Mouse (Mus musculus): Measurements from ENCODE around the gene Gm9964. TPM values are rescaled to one million over a fixed set of nuclear protein-coding genes. Genes with fewer than 3 reads are reported as not detected.
"Not testable (repeated sequence)": the region's sequence is repeated elsewhere in the genome, so short reads cannot be mapped to it uniquely, and the experiment has no call there.

The Gm9964 gene
- polyA plus RNA-seq, 1 experiment from 2014 or later: not detected

DNA sequence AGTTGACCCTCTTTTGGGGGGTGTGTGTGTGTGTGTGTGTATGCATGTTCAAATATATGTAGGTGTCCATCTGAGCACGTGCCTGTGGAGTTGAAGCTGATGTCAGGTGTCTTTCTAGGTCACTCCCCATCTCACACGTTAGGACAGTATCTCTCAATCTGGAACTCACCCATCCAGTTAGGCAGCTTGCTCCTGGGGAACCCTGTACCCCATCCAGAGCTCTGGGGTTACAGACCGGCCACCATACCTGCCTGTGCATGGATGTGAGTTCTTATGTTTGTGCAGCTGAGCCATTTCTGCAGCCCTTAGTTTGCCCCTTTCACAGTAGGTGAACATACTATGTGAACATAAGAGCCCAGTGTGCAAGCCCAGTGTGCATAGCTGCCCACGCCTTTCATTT, 23.7 kb downstream of the Gm9964 start:
- Histone ChIP-seq H3K4me3 (no peak overlapping the region), H3K27ac (no peak overlapping the region), H3K36me3 (replicated peaks) (no peaks in the 10 kb centered on the region), H3K27me3 (replicated peaks) (no peaks in the 10 kb centered on the region), H3K4me2 (no peak overlapping the region), H3K4me1 (no peaks in the 10 kb centered on the region), H3K9ac (no peak overlapping the region), H3K9me3 (no peaks in the 10 kb centered on the region)
- 80% methylated on average over 4 of the region's 4 CpGs for WGBS
- ATAC-seq (replicated peaks): no peak

DNA sequence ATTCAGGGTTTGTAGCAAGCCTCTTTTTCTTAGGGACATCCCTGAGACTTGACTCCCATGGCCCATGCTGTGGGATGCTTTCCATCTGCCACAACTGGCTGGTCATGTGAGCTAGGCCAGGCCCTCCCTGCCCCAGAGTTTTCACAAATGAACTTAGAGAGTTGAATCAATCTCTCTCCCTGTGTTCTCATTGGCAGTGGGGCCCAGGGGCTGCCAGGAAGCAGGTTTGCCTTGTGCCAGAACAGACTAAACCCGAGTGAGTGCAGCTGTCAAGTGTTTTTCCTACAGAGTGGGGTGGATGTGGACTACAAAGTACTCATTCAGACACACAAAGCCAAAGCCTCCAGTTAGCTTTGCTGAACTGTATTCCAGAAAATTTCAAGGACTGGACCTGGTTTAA, 29.5 kb downstream of the Gm9964 start:
- Histone ChIP-seq H3K27me3 (replicated peaks) (no peaks in the 10 kb centered on the region), H3K27ac (no peak overlapping the region), H3K4me2 (no peak overlapping the region), H3K9ac (no peak overlapping the region), H3K9me3 (no peaks in the 10 kb centered on the region), H3K4me1 (no peaks in the 10 kb centered on the region), H3K36me3 (replicated peaks) (no peaks in the 10 kb centered on the region), H3K4me3 (no peak overlapping the region)
- 26% methylated on average over 1 of the region's 1 CpGs for WGBS
- no peak for ATAC-seq (replicated peaks)

DNA sequence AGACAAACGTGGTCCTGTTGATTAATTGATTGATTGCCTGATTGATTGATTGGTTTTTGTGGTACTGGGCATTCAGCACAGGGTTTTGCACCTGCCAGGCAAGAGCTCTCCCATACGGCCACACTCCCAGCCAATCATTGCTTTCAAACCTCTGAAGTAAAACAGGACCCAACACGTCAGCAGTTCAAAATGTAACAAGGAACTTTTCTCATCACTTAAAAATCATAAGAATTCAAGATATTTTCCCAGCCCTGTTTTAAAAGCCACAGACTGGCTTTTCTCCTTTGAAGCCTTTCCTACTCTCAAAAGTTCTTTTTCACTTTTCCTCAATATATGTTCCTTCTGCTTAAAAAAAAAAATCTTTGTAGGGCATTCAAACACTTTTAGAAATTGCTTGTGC, 32.3 kb downstream of the Gm9964 start:
- Histone ChIP-seq H3K4me2 (no peak overlapping the region), H3K36me3 (replicated peaks) (no peaks in the 10 kb centered on the region), H3K27ac (no peak overlapping the region), H3K9me3 (no peaks in the 10 kb centered on the region), H3K27me3 (replicated peaks) (no peaks in the 10 kb centered on the region), H3K4me1 (no peaks in the 10 kb centered on the region), H3K9ac (no peak overlapping the region), H3K4me3 (no peak overlapping the region)
- ATAC-seq (replicated peaks): no peak
- WGBS: 71% methylated on average over 3 of the region's 3 CpGs

- not testable (repeated sequence) for H3K36me3 ChIP-seq (replicated peaks); H3K9ac ChIP-seq; ATAC-seq (replicated peaks); H3K27ac ChIP-seq; H3K27me3 ChIP-seq (replicated peaks); H3K9me3 ChIP-seq; H3K4me3 ChIP-seq; H3K4me1 ChIP-seq; H3K4me2 ChIP-seq
- 84% methylated on average over 4 of the region's 4 CpGs for WGBS
Measured at GRCm38 (mm10) chr11:79260126-79260525, 36.6 kb downstream of the Gm9964 start.

- no peak for ATAC-seq (replicated peaks)
- Histone ChIP-seq H3K27ac (no peak overlapping the region), H3K9ac (no peak overlapping the region), H3K36me3 (replicated peaks) (no peaks in the 10 kb centered on the region), H3K4me1 (no peaks in the 10 kb centered on the region), H3K27me3 (replicated peaks) (no peaks in the 10 kb centered on the region), H3K9me3 (no peaks in the 10 kb centered on the region), H3K4me2 (no peak overlapping the region), H3K4me3 (no peak overlapping the region)
- WGBS: 83% methylated on average over 6 of the region's 6 CpGs
Measured at GRCm38 (mm10) chr11:79258738-79259137, 38.0 kb downstream of the Gm9964 start.

GRCm38 (mm10) chr11:79254391-79255098, 42.2 kb downstream of the Gm9964 start, which contains the start of gene Wsb1:
Gene Wsb1, minus strand, starts transcription at chr11:79254671.
- Histone ChIP-seq H3K36me3 (replicated peaks) (0 out of 2 replicates have a peak, but pooled peaks cover 2% of the 10 kb centered on the region), H3K4me3 (peak within 1 kb of the TSS; percentile 86), H3K4me1 (peaks cover 26% of the 10 kb centered on the region), H3K9ac (peak within 1 kb of the TSS; percentile 98), H3K27me3 (replicated peaks) (no peaks in the 10 kb centered on the region), H3K27ac (peak within 1 kb of the TSS; percentile 98), H3K9me3 (no peaks in the 10 kb centered on the region), H3K4me2 (peak within 1 kb of the TSS; percentile 62)
- ATAC-seq (replicated peaks): peak; percentile 95
- WGBS: 2% methylated on average over 50 of the region's 50 CpGs

- H3K4me3 ChIP-seq: peak overlapping the region; percentile 86
- H3K9me3 ChIP-seq: no peaks in the 10 kb centered on the region
- H3K9ac ChIP-seq: peak overlapping the region; percentile 98
- H3K27me3 ChIP-seq (replicated peaks): no peaks in the 10 kb centered on the region
- peak overlapping the region; percentile 62 for H3K4me2 ChIP-seq
- H3K4me1 ChIP-seq: peaks cover 28% of the 10 kb centered on the region
- WGBS: under 1% methylated on average over 49 of the region's 49 CpGs
- peaks cover 3% of the 10 kb centered on the region; the same call in 1 of the 2 replicates for H3K36me3 ChIP-seq (replicated peaks)
- H3K27ac ChIP-seq: peak overlapping the region; percentile 98
- ATAC-seq (replicated peaks): peak; percentile 64
Measured at GRCm38 (mm10) chr11:79253542-79254390, 42.9 kb downstream of the Gm9964 start.

DNA sequence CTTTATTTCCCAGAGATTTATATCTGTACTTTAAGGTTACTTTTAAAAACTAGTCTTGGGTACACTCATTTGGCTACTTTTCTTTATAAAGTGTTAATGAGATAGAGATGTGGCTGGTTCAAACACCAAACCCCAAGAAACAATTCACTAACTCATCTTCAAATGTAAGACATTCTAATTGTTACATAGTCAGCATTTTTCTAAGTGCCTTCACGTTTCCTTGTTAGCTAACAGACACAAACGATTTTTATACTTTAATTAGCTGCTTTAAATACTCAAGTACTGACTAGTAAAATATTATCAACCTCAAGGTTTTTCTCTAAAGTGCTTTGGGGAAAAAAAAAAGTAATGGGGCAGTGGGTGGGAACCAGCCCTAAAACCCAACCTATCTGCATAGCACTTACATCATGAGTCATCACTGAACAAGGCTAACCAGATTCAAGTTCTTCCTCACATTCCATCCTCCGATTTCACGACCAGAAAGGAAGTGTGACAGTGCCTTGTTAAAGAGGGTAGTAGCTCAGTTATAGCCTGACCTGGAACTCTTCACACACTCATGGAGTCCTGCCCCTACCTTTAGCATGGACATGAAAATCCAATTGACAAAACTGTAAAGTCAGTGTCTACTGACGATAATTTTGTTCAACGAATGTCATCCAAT, 43.7 kb downstream of the Gm9964 start:
- peak overlapping the region; percentile 86 for H3K4me3 ChIP-seq
- H3K4me2 ChIP-seq: peak overlapping the region; percentile 62
- no peaks in the 10 kb centered on the region for H3K27me3 ChIP-seq (replicated peaks)
- H3K9me3 ChIP-seq: no peaks in the 10 kb centered on the region
- peaks cover 6% of the 10 kb centered on the region; the same call in 1 of the 2 replicates for H3K36me3 ChIP-seq (replicated peaks)
- H3K27ac ChIP-seq: peak overlapping the region; percentile 98; the same call in 1 of the 2 replicates
- no peak for ATAC-seq (replicated peaks)
- H3K4me1 ChIP-seq: peaks cover 28% of the 10 kb centered on the region
- peak overlapping the region; percentile 98 for H3K9ac ChIP-seq
- WGBS: 18% methylated on average over 6 of the region's 6 CpGs

Other genes starting within 250 kb of the Gm9964 start
- gene Ksr1, start 150.5 kb downstream of the Gm9964 start, polyA plus RNA-seq (2015; fragmentation: Nextera tagmentation; extraction: Ambion mirVana): 5.1 and 6.1 TPM in 2 replicates
- gene Wsb1, start 42.2 kb downstream of the Gm9964 start, polyA plus RNA-seq (2015; fragmentation: Nextera tagmentation; extraction: Ambion mirVana): 463 and 505 TPM in 2 replicates
- 6.1 and 7.0 TPM in 2 replicates for gene Nf1, start 42.8 kb upstream of the Gm9964 start, polyA plus RNA-seq (2015; fragmentation: Nextera tagmentation; extraction: Ambion mirVana)
- gene Omg, start 207.2 kb upstream of the Gm9964 start, polyA plus RNA-seq (2015; fragmentation: Nextera tagmentation; extraction: Ambion mirVana): 5.3 and 5.4 TPM in 2 replicates
- 0.14 TPM in 1 of 2 replicates, not detected in the other for gene Evi2b, start 226.9 kb upstream of the Gm9964 start, polyA plus RNA-seq (2015; fragmentation: Nextera tagmentation; extraction: Ambion mirVana)
- 0.43 and 0.74 TPM in 2 replicates for gene Evi2, start 233.7 kb upstream of the Gm9964 start, polyA plus RNA-seq (2015; fragmentation: Nextera tagmentation; extraction: Ambion mirVana)
- gene Evi2a, start 233.7 kb upstream of the Gm9964 start, polyA plus RNA-seq (2015; fragmentation: Nextera tagmentation; extraction: Ambion mirVana): 2.9 and 3.3 TPM in 2 replicates

Measured in midbrain, embryonic 15.5 days (tissue).